Mouse (Mus musculus): Measurements from ENCODE around the gene Tdpoz5. TPM values are rescaled to one million over a fixed set of nuclear protein-coding genes. Genes with fewer than 3 reads are reported as not detected.

Gene Tdpoz5
- polyA plus RNA-seq (2014; fragmentation: Illumina TruSeq; extraction: RNeasy Lipid Tissue Mini Kit (QIAGEN cat#74804); ENCODE audit: insufficient read depth, low read depth, low replicate concordance): not detected

GRCm38 (mm10) chr3:93961214-93961613, at the start of gene Tdpoz5:
TSS of gene Tdpoz5 (minus strand) at chr3:93961314.

GRCm38 (mm10) chr3:93943443-93943842, 17.7 kb downstream of the Tdpoz5 start, which contains the start of gene Gm9117:
TSS of gene Gm9117 (minus strand) at chr3:93943543.

Other genes starting within 250 kb of the Tdpoz5 start
- gene Gm5773, start 188.3 kb downstream of the Tdpoz5 start, polyA plus RNA-seq (2014; fragmentation: Illumina TruSeq; extraction: RNeasy Lipid Tissue Mini Kit (QIAGEN cat#74804); ENCODE audit: insufficient read depth, low read depth, low replicate concordance): not detected
- not detected for gene Tdpoz4, start 164.9 kb downstream of the Tdpoz5 start, polyA plus RNA-seq (2014; fragmentation: Illumina TruSeq; extraction: RNeasy Lipid Tissue Mini Kit (QIAGEN cat#74804); ENCODE audit: insufficient read depth, low read depth, low replicate concordance)
- gene Tdpoz3, start 135.3 kb downstream of the Tdpoz5 start, polyA plus RNA-seq (2014; fragmentation: Illumina TruSeq; extraction: RNeasy Lipid Tissue Mini Kit (QIAGEN cat#74804); ENCODE audit: insufficient read depth, low read depth, low replicate concordance): not detected
- gene Gm9117, start 17.8 kb downstream of the Tdpoz5 start, polyA plus RNA-seq (2014; fragmentation: Illumina TruSeq; extraction: RNeasy Lipid Tissue Mini Kit (QIAGEN cat#74804); ENCODE audit: insufficient read depth, low read depth, low replicate concordance): not detected
- not detected for gene Gm9125, start 93.6 kb upstream of the Tdpoz5 start, polyA plus RNA-seq (2014; fragmentation: Illumina TruSeq; extraction: RNeasy Lipid Tissue Mini Kit (QIAGEN cat#74804); ENCODE audit: insufficient read depth, low read depth, low replicate concordance)
- not detected for gene Gm10697, start 111.3 kb upstream of the Tdpoz5 start, polyA plus RNA-seq (2014; fragmentation: Illumina TruSeq; extraction: RNeasy Lipid Tissue Mini Kit (QIAGEN cat#74804); ENCODE audit: insufficient read depth, low read depth, low replicate concordance)
- gene Gm10696, start 216.9 kb upstream of the Tdpoz5 start, polyA plus RNA-seq (2014; fragmentation: Illumina TruSeq; extraction: RNeasy Lipid Tissue Mini Kit (QIAGEN cat#74804); ENCODE audit: insufficient read depth, low read depth, low replicate concordance): not detected
- not detected for gene Gm5286, start 235.4 kb upstream of the Tdpoz5 start, polyA plus RNA-seq (2014; fragmentation: Illumina TruSeq; extraction: RNeasy Lipid Tissue Mini Kit (QIAGEN cat#74804); ENCODE audit: insufficient read depth, low read depth, low replicate concordance)